Mouse (Mus musculus) olfactory bulb, adult 2 months (tissue): ENCODE data around the gene Slc5a2. TPM values are rescaled to one million over a fixed set of nuclear protein-coding genes. Genes with fewer than 3 reads are reported as not detected.

Source experiments
- H3K27ac ChIP-seq: fragments of 200-500 bp; 2 replicates; pipeline ENCODE4 v1.5.1; 2012; ENCODE audit warnings: low read depth, low read length; ENCODE audit not compliant: insufficient read depth
- H3K4me1 ChIP-seq: fragments of 200-500 bp; 2 replicates; pipeline ENCODE4 v1.6.1; 2012; ENCODE audit warnings: low read length; ENCODE audit not compliant: control insufficient read depth, insufficient read depth
- H3K4me3 ChIP-seq: fragments of 200-500 bp; 2 replicates; pipeline ENCODE4 v1.5.1; 2012; ENCODE audit warnings: mild to moderate bottlenecking, low read depth, low read length, moderate library complexity; ENCODE audit not compliant: insufficient read depth
- CTCF ChIP-seq: fragments of 200-500 bp; IDR thresholded peaks from 2 replicates; pipeline ENCODE4 v1.5.1; 2012; ENCODE audit warnings: low read depth, mild to moderate bottlenecking, low read length, moderate library complexity; ENCODE audit not compliant: insufficient read depth
- POLR2A ChIP-seq: fragments of 200-500 bp; IDR thresholded peaks from 2 replicates; pipeline ENCODE4 v1.6.1; 2012; ENCODE audit warnings: mild to moderate bottlenecking, low read depth, low read length, moderate library complexity; ENCODE audit not compliant: insufficient read depth
- WGBS: fragments of 180-500 bp; shearing (Covaris S2); methylation state at CpG from one replicate; pipeline ENCODE4 v1.1.7; 2018; 5-methylcytosine and 5-hydroxymethylcytosine counted together
- polyA plus RNA-seq: library from polyadenylated mRNA; stranded (reverse); fragments of >200 nt; gene quantifications from 2 replicates; pipeline ENCODE4 v1.2.4, GENCODE M21; 2012; ENCODE audit warnings: low replicate concordance; ENCODE audit not compliant: missing spikeins, insufficient read depth, insufficient read length

The Slc5a2 gene
- polyA plus RNA-seq = not detected in 2 replicates

DNA sequence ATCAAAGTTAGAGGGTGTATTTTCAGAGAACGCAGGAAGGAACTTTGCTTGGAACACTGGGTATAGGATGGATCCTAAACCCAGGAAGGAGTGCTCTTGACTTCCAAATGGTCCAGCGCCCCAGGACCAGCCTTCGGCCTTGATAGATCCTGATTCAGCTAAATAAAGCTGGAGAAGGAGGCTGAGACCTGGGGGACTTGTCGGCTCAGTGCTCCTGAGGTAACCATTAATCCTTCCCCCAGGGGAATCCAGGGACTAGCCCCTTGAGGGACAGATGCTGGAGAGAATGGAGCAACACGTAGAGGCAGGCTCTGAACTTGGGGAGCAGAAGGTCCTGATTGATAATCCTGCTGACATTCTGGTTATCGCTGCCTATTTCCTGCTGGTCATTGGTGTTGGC lies at the start of gene Slc5a2:
TSS of gene Slc5a2 (plus strand) at position 247 of the 400 bp plus-strand sequence.
- Histone ChIP-seq H3K27ac (no peak within 1 kb of the TSS), H3K4me1 (no peaks in the 10 kb centered on the region), H3K4me3 (no peak within 1 kb of the TSS)
- TF ChIP-seq POLR2A = no peak
- no peak for TF ChIP-seq CTCF
- WGBS = 85% methylated on average over 6 of the region's 6 CpGs

DNA sequence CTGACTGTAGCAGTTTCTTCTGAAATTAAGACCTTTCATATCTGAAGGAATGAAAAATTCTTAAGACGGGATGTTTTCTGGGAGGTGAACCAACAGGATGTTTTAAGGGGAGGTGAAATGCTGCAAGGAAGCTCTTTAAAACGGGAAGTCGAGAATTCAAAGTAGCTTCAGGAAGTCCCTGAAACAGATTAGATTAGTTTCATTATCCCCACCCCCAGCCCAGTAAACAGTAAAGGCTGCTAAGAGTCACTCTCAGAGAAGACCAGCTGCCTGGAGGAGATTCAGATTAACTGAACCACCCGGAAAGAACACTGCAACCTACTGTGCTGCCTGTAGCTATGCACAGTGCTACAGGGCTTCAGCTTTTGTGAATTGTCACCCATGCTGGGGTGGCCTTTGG lies 45.5 kb upstream of the Slc5a2 start:
- WGBS = 89% methylated on average over 4 of the region's 4 CpGs
- H3K27ac ChIP-seq = no peak overlapping the region
- TF ChIP-seq CTCF (no peak), POLR2A (no peak)
- no peaks in the 10 kb centered on the region for H3K4me1 ChIP-seq
- no peak overlapping the region for H3K4me3 ChIP-seq

DNA sequence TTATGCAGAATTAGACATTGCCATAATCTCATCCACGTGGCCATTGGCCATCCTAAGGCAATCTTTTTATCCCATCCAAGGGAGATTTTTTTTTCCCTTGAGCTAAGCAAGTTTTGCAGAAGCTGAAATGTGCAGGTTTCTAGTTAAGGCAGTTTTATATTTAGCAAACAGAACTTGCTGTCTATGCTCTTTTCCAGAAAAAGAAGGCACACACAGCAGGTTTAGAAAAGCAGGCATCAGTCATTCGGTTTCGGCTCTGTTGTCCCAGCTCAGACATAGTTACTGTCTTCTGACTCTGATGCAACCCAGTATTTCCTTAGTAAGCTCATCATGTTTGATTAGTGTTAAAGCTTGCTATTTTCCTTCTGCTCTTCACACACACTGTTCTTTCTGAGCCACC lies 44.5 kb upstream of the Slc5a2 start:
- WGBS = 72% methylated on average over 3 of the region's 3 CpGs
- no peak overlapping the region for H3K27ac ChIP-seq
- TF ChIP-seq POLR2A = no peak
- no peak for TF ChIP-seq CTCF
- no peaks in the 10 kb centered on the region for H3K4me1 ChIP-seq
- H3K4me3 ChIP-seq = no peak overlapping the region

DNA sequence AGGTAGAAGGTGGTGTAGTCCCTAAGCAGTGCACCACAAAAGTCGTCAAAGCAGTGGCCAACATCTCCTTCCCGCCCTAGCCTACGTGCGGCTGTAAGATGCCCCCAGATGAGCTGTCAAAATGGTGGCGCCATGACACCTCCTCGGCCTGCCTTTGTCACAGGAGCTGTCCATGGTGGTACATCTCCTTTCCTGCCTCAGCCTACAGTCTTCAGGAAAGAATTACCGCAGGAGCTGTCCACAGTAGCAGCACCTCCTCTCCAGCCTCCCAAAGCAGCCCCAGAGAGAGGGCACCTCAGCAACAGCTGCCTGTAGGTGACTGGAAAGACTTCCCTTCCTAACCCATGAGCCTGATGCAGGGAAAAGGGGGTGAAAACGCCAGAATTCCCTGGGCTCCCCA lies 33.7 kb upstream of the Slc5a2 start:
- TF ChIP-seq POLR2A (no peak), CTCF (no peak)
- H3K4me3 ChIP-seq = no peak overlapping the region
- H3K27ac ChIP-seq = no peak overlapping the region
- WGBS = 66% methylated on average over 8 of the region's 8 CpGs
- H3K4me1 ChIP-seq = peaks cover 5% of the 10 kb centered on the region

DNA sequence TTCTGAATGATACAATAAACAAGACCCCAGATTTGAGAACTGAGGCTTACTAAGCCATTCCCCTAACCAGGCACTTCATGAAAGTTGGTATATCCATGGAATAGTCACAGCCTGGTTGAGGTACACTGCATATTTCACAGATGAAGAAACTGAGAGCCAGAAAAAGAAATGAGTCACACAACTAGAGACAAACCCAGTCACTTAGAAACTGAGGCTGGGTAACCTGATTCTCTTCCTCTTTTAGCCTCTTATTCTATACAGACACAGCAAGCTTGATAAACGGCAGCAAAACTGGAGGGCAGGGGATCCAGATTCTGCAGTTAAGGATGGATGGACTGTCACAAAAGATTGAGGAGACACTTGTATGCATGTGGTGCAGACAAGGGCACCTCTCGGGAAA lies 30.7 kb upstream of the Slc5a2 start:
- WGBS = 94% methylated on average over 2 of the region's 2 CpGs
- no peak for TF ChIP-seq CTCF
- TF ChIP-seq POLR2A = no peak
- Histone ChIP-seq H3K27ac (no peak overlapping the region), H3K4me1 (peaks cover 9% of the 10 kb centered on the region), H3K4me3 (no peak overlapping the region)

DNA sequence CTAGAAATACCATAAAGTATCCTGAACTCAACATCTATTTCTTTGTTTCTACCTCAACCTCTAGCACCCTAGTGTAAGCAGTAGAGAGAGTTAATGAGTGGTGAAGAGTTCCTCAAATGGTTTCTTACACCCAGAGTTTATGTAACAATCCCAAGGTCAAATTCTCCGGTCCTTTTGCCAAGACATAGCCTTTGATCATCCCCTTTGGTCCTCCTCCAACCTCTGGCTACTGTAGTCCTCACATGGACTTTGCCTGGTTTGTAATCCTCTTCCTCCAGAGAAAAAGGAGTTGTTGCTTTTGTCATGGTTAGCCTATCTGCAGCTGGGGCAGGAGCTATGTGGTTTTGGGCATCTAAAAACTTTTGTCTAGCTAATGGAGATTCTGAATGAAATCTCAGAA lies 30.0 kb upstream of the Slc5a2 start:
- Histone ChIP-seq H3K27ac (no peak overlapping the region), H3K4me3 (no peak overlapping the region), H3K4me1 (peaks cover 11% of the 10 kb centered on the region)
- TF ChIP-seq CTCF (no peak), POLR2A (no peak)
- WGBS = 76% methylated on average over 1 of the region's 1 CpGs

DNA sequence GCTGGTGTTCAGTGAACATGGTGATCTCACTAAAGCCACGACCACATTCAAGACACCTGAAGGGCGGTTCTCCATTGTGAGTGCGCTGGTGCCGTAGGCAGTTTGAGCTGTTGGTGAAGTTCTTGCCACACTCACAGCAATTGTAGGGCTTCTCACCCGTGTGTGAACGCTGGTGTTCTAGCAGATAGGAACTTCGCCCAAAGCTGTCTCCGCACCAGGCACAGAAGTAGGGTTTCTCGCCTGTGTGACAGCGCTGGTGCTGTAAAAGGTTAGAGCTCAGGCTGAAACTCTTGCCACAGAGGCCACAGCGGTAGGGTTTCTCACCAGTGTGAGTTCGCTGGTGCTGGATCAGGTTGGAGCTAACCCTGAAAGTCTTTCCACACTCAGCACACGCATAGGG lies 29.0 kb upstream of the Slc5a2 start:
- Histone ChIP-seq H3K4me1 (peaks cover 11% of the 10 kb centered on the region), H3K4me3 (no peak overlapping the region), H3K27ac (no peak overlapping the region)
- WGBS = 94% methylated on average over 13 of the region's 13 CpGs
- TF ChIP-seq CTCF (no peak), POLR2A (no peak)

DNA sequence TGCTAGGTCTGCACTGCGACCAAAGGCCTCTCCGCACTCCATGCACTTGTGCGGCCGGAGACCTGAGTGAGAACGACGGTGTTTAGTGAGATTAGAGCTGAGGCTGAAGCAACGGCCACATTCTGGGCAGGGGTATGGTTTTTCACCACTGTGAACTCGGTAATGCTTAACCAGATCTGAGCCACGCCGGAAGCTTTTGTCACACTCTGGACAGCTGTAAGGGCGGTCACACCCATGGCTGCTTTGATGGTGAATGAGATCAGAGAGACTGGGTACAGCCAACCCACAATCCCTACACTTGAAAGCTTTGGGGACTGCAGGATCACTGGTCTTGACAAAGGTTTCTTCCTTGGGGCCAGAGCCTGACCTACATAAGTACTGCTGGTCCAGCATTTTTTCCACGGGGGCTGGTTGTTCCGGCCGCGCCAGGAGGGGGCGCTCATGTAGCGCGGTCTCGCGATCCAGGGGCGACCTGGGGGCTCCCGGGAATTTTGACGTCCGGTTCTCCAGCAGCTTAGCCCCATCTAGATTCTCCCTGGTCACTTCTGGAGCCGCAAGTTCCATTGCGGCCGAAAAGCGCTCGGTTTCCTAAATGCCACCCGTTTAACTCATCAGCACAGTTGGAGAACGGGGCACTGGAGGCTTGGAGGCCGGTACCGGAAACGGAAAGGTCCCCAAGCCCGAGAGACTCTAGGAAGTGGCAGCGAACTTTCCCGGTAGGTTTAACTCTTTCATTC lies 28.4 kb upstream of the Slc5a2 start, which contains the start of gene Armc5:
TSS of gene Armc5 (plus strand) at position 487 of the 737 bp plus-strand sequence.
- TF ChIP-seq CTCF = peak; percentile 97
- TF ChIP-seq POLR2A = no peak
- peak within 1 kb of the TSS; percentile 72 for H3K4me3 ChIP-seq
- peaks cover 11% of the 10 kb centered on the region for H3K4me1 ChIP-seq
- peak within 1 kb of the TSS; percentile 87 for H3K27ac ChIP-seq
- WGBS = 23% methylated on average over 37 of the region's 37 CpGs

DNA sequence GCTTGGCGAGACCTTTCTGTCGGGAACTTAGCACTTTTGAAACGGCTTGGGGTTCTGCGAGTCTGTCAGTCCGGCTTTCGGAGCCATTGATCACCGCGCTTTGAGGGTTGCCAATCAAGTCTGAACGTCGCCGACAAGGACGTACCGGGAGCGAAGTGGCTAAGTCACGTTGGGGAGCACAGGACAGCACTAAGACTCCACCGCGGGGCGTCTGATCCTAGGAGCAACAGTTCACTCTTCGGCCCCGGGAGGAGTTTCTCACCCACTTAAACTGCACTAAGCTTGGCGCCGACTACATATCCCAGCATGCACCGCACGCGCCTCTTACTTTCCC lies 27.9 kb upstream of the Slc5a2 start:
- peak overlapping the region; percentile 17; the same call in 1 of the 2 replicates for H3K27ac ChIP-seq
- peak overlapping the region; percentile 72 for H3K4me3 ChIP-seq
- under 1% methylated on average over 25 of the region's 25 CpGs for WGBS
- no peak for TF ChIP-seq CTCF
- no peak for TF ChIP-seq POLR2A
- peaks cover 11% of the 10 kb centered on the region for H3K4me1 ChIP-seq
